Mouse (Mus musculus): ENCODE results near the gene Serpine2.

Gene Serpine2

GRCm38 (mm10) chr1:79815446-79815845 lies 45.5 kb downstream of the Serpine2 start:
- DNase-seq (ENCODE audit: low spot score in 2 of 2): no peak

- no peak for DNase-seq (ENCODE audit: low spot score in 2 of 2)
Observed at GRCm38 (mm10) chr1:79809447-79809846, 51.5 kb downstream of the Serpine2 start.

GRCm38 (mm10) chr1:79806865-79807264 lies 54.1 kb downstream of the Serpine2 start:
- DNase-seq (ENCODE audit: low spot score in 2 of 2): no peak

GRCm38 (mm10) chr1:79803614-79804013 lies 57.4 kb downstream of the Serpine2 start:
- DNase-seq (ENCODE audit: low spot score in 2 of 2): no peak

- DNase-seq (ENCODE audit: low spot score in 2 of 2): no peak
Observed at GRCm38 (mm10) chr1:79802858-79803427, 58.0 kb downstream of the Serpine2 start.

GRCm38 (mm10) chr1:79797084-79797483 lies 63.9 kb downstream of the Serpine2 start:
- no peak for DNase-seq (ENCODE audit: low spot score in 2 of 2)

- no peak for DNase-seq (ENCODE audit: low spot score in 2 of 2)
Observed at GRCm38 (mm10) chr1:79786267-79786927, 74.6 kb downstream of the Serpine2 start.

- no peak for DNase-seq (ENCODE audit: low spot score in 2 of 2)
Observed at GRCm38 (mm10) chr1:79782433-79782832, 78.5 kb downstream of the Serpine2 start.

- no peak for DNase-seq (ENCODE audit: low spot score in 2 of 2)
Observed at GRCm38 (mm10) chr1:79778011-79778410, 83.0 kb downstream of the Serpine2 start.

GRCm38 (mm10) chr1:79775927-79776458 lies 85.0 kb downstream of the Serpine2 start, which contains the start of the genes Mrpl44 and Wdfy1:
Gene Mrpl44, plus strand, starts transcription at chr1:79776018.
Gene Wdfy1, minus strand, starts transcription at chr1:79776143.
- peak; percentile 91 to 97 for DNase-seq (ENCODE audit: low spot score in 2 of 2)

GRCm38 (mm10) chr1:79774164-79774780 lies 86.7 kb downstream of the Serpine2 start:
- DNase-seq (ENCODE audit: low spot score in 2 of 2): no peak

- no peak for DNase-seq (ENCODE audit: low spot score in 2 of 2)
Observed at GRCm38 (mm10) chr1:79768231-79768630, 92.7 kb downstream of the Serpine2 start.

- no peak for DNase-seq (ENCODE audit: low spot score in 2 of 2)
Observed at GRCm38 (mm10) chr1:79764483-79764882, 96.5 kb downstream of the Serpine2 start.

GRCm38 (mm10) chr1:79764031-79764430 lies 96.9 kb downstream of the Serpine2 start:
- no peak for DNase-seq (ENCODE audit: low spot score in 2 of 2)

GRCm38 (mm10) chr1:79762282-79763250 lies 98.4 kb downstream of the Serpine2 start:
- DNase-seq (ENCODE audit: low spot score in 2 of 2): no peak

GRCm38 (mm10) chr1:79761917-79762271 lies 99.1 kb downstream of the Serpine2 start:
- no peak for DNase-seq (ENCODE audit: low spot score in 2 of 2)

GRCm38 (mm10) chr1:79761106-79761916 lies 99.7 kb downstream of the Serpine2 start:
- peak; percentile 44 to 52 for DNase-seq (ENCODE audit: low spot score in 2 of 2)

GRCm38 (mm10) chr1:79760656-79761055 lies 100.3 kb downstream of the Serpine2 start:
- no peak for DNase-seq (ENCODE audit: low spot score in 2 of 2)

GRCm38 (mm10) chr1:79759436-79759972 lies 101.5 kb downstream of the Serpine2 start:
- DNase-seq (ENCODE audit: low spot score in 2 of 2): no peak

GRCm38 (mm10) chr1:79759006-79759405 lies 102.0 kb downstream of the Serpine2 start:
- DNase-seq (ENCODE audit: low spot score in 2 of 2): no peak

Measured in thymus, postnatal 10 days (tissue).